Mouse (Mus musculus) CH12.LX (cell line): Measurements from ENCODE around the gene Zfyve19.

Experiments
- CTCF ChIP-seq, 2 experiments: IDR thresholded peaks in 1 of 2; conservative IDR thresholded peaks in 1 of 2; 2 replicates each; pipeline ENCODE4 v1.5.1; 2011 to 2012; ENCODE audit warnings: low read depth in 2 of 2, low read length in 2 of 2, improper control_type of control experiment in 1 of 2, inconsistent platforms in 1 of 2, mild to moderate bottlenecking in 1 of 2, moderate library complexity in 1 of 2
- EP300 ChIP-seq: IDR thresholded peaks from 2 replicates; pipeline ENCODE4 v1.6.1; 2011; ENCODE audit warnings: low read length, improper control_type of control experiment
- GABPA ChIP-seq: IDR thresholded peaks from 2 replicates; pipeline ENCODE4 v1.6.1; 2012; ENCODE audit warnings: low read depth, low read length, improper control_type of control experiment, inconsistent platforms; ENCODE audit not compliant: insufficient replicate concordance
- POLR2A ChIP-seq: IDR thresholded peaks from 2 replicates; pipeline ENCODE4 v1.6.1; 2011; ENCODE audit warnings: low read depth, mild to moderate bottlenecking, improper control_type of control experiment, low read length
- USF2 ChIP-seq: conservative IDR thresholded peaks from 2 replicates; pipeline ENCODE4 v1.6.1; 2011; ENCODE audit warnings: low read depth, low read length, improper control_type of control experiment

DNA sequence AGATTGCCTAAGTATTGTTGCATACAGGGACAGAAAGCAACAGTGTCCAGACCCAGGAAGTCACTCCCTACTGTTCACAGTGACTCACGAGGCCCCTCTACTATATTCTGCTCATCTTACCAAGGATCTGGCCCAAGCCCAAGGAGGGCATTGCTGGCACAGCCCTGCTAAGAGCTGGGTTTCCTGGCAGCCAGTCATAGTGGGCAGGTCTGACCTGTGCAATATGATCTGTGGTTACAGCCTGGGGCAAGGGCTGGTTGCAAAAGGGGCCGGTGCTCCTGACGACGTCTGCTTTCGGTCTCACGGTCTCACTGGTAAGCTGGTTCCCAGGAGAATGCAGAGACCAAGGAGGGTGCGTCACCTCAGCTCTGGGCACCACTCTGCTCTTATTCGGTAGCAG lies 54.6 kb downstream of the Zfyve19 start:
- TF ChIP-seq POLR2A (no peak), EP300 (no peak), USF2 (no peak), CTCF (conservative IDR thresholded peaks at IDR 0.05 in 1 of 2, IDR thresholded peaks at IDR 0.05 in 1 of 2; ENCODE audit: low read depth in 2 of 2, low read length in 2 of 2) (no peak), GABPA (no peak)
